Mouse (Mus musculus) thymus, postnatal 36 days (tissue): Measurements from ENCODE around the gene Helz2.
A peak's percentile ranks its signal among the peaks of the same experiment; 100 is the strongest.

ENCODE experiments used
- DNase-seq, 2 experiments: peaks; one replicate each; pipeline ENCODE4 v3.0.0; 2022; ENCODE audit warnings: mixed read lengths in 2 of 2

Gene Helz2

GRCm38 (mm10) chr2:181238091-181238610 is 3.7 kb downstream of the Helz2 start:
- DNase-seq, result peak in 1 of 2 experiments; percentile 7

DNA sequence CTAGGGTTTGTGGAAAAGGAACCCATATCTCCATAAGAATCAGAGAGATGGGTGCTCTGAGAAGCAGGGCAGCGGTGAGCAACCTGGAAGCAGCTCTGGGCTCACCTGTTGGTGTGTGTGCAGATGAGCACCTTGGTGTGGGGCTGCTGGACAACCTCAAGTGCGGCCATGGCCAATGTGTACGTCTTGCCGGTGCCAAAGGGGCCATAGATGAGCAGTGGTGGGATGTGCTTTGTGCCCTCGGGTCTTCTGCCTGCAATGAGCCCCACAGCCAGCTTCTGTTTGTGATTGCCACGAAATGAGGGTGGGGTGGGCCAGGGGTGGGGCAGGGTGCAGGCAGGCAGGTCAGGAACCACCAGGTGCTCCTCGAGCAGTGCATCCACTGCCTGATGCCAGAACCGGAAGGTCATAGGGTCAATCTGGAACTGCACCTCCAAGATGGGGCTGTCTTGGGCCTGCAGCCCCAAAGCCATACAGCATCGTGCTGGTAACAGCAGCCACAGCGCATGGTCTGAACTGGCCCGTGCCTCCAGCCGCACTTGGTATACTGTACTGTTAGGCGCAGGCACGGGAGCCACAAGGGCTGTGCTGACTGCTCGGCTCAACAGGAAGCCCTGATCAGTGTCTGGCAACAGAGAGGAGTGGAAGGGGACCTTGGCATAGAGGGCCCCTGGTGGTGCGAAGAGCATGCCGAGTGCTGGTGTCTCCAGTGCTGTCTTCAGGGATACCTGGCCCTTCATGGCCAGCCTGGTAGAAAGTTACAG is 4.4 kb downstream of the Helz2 start:
- DNase-seq, result no peak

DNA sequence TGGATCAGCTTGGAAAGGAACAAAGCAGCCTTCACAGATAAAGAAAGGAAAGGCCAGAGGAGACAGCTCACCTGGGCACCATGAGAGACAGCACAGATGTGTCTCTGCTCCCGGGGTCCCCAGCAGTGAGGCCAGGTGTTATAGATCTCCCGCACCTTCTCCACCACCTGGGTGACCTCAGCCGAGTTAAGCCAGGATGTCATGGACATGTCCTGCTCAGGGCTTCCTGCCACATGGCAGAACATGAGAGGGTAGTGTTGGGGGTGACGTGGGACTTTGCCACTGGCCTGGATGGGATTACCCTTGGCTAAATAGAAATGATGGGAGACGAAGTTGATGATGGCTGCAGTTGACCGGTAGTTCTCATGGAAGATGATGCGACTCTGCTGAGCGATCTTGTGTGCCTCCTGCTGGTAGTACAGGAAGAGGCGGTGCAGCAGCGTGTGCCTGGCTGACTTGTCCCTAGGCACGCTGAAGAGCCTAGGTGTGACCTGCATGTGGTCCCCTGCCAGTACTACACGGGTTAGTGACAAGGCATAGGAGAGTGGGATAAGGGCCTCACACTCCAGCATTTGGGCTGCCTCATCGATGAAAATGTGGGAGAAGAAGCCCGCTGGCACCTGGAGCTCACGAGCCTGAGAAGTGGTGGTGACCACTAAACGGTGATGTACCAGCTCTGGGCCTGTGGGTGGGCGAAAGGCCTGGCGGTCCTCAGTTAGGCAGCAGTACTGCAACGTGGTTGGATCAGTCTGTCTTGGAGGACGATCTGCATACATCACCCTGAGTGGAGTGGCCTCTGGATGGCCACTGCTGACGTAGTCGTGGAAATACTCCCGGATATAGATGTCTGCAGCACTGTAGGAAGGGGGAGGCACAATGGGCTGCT is 5.9 kb downstream of the Helz2 start:
- peak in 1 of 2 experiments; percentile 6 for DNase-seq

- DNase-seq, result no peak
Observed at GRCm38 (mm10) chr2:181234680-181235079, 7.1 kb downstream of the Helz2 start.

DNA sequence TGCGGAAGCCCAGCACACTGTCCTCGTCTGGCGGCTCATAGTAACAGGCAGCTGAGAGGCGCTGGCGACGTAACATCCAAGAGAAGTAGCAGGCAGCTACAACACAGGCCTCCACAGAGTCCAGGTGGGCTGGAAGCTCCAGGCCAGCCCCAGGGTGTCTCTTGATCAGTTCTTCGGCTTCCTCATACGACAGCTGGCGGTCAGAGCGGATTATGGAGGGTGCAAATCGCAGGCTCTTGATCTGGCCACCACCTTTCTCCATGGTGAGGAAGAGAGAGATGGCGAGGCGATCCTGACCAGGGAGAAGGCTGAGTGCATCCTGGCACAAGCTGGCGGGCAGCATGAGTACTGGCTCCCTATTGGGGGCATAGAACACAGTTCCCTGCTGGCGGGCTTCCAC is 8.4 kb downstream of the Helz2 start:
- no peak for DNase-seq

- DNase-seq, result no peak
Observed at GRCm38 (mm10) chr2:181231171-181231570, 10.7 kb downstream of the Helz2 start.

- no peak for DNase-seq
Observed at GRCm38 (mm10) chr2:181228335-181228734, 13.5 kb downstream of the Helz2 start.

DNA sequence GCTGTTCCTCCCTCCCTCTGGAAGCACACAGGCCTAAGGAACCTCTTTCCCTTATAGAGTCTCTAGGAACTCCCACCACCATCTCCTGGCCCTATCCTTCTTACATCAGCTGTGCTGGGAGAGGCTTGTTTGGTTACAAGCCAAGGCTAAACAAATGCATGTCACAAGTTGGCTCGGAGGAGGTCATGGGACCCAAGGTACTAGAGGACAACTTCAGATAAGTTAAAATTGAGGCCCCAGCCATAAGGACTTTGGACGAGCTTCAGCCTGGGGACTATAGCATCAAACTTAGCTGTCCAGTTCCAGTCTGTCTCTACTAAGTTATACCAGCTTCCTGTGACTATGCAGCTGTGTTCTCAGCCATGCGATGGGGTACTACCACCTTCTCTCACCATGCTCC is 14.7 kb downstream of the Helz2 start:
- no peak for DNase-seq

GRCm38 (mm10) chr2:181224994-181225393 is 16.8 kb downstream of the Helz2 start:
- no peak for DNase-seq

DNA sequence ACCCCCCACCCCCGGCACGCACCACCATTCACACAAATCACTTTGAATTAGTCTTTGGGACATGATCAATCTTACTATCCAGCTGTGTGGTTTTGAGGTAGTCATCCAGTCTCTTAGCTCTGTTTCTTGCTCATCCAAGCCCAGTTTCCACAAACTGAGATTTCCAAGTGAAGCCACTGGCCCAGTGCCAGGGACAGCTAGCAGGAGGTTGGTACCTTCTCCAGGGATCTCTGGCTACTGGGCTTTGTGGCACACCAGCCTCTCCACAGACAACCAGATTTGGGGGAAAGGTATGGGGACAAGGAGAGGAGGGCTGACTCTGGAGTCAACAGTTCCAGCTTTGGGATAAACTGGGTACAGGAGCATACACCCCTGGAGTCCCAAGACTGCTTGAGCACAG is 21.5 kb downstream of the Helz2 start:
- DNase-seq, result no peak

GRCm38 (mm10) chr2:181219538-181220216 is 22.1 kb downstream of the Helz2 start, which contains the start of gene Fndc11:
Fndc11 (plus strand) TSS chr2:181220013.
- DNase-seq, result peak; percentile 88 to 96

GRCm38 (mm10) chr2:181218881-181219485 is 22.8 kb downstream of the Helz2 start:
- DNase-seq, result no peak

DNA sequence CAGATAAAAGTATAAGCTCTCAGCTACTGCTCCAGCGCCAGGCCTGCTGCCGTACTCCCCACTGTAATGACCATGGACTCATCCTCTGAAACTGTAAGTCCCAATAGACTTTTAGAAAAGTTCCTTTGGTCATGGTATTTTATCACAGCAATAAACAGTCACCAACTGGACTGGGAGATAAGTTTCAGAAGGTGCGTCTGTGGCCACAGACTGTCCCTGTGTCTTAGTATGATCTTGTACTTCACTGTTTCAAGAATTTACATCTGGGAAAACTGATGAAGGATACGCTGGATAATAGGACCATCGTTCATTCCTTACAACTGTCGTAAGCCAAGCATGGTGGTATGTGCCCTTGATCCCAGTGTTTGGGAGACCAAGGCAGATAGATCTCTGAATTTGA is 25.8 kb downstream of the Helz2 start:
- DNase-seq, result no peak

DNA sequence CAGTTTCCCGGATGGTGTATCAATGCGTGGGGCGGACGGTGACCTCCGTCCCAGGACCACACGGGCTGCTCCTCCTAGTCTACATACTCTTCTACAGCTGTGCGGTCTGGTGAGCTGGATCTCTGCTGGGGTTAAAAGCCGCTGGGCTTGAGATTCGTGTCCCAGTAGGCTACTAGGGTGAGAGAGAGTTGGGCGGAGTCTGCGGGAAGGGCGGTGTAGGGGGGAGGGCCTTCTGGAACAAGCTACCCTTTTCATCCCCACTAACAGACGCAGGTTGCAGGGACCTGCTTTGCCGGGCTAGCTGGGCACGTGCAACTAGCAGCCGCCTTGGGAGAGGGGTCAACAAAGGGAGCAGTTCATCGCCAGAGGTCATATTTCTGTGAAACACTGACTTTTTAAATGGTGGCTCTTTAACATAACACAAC is 28.8 kb downstream of the Helz2 start, which contains the start of gene Srms:
Gene Srms (minus strand): TSS at position 165 of the 425 bp plus-strand sequence.
- peak; percentile 38 to 46 for DNase-seq

GRCm38 (mm10) chr2:181212389-181213020 is 29.3 kb downstream of the Helz2 start:
- no peak for DNase-seq

GRCm38 (mm10) chr2:181206118-181206517 is 35.7 kb downstream of the Helz2 start:
- DNase-seq, result no peak

DNA sequence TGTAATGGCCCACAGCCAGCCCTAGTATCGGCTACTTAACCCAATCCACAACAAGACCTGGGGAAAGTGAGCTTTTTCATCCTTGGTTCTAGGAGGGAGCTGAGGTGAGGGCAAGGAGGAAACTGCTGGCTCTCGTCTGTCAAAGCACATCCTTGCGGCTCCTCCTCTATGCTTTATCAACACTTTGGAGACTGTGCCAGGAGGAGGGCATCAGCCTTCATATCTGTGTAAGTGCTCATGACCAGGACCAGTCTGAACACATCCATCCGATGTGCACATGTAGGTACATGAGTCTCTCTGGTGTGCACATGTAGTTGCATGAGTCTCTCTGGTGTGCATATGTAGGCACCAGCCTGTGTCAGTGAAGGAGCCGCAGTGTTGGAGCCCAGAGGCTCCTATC is 36.1 kb downstream of the Helz2 start:
- DNase-seq, result no peak

DNA sequence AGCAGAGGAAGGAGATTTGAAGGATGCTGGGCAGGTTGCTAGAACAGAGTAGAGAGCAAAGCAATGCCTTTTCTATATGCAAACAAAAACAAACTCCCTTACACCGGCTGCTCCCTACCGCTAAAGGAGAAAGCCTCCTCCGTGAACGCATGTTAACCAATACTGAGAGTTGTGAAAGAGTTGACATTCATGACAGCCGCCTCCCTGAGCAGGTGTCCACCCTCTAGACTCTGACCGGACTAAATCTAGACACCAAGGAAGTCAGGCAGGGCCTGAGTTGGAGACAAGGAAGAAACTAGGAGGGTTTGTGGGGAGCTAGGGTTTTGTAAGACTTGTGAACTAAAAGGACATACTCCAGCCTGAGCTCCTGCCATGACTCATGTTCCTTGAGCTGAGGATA is 38.9 kb downstream of the Helz2 start:
- no peak for DNase-seq

DNA sequence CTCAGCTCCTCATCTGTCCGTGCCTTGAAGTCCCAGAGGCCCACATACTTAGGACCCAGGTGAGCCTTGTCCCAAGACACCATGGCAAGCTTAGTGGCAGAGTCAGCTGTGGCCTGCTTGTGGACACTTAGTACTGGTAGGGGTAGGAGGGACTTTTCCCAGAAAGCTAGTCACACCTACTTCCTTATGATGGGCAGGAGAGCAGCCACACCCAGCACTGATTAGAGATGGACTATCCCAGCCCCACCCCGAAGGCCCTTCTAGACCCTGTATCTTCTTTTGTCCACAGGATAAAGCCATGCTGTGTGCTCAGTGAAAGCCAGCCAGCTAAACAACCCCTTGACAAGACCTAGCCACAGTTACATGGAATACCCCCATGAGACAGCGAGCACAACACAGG is 39.4 kb downstream of the Helz2 start, which contains the start of gene Ptk6:
Gene Ptk6 (minus strand): TSS at position 368 of the 400 bp plus-strand sequence.
- no peak for DNase-seq

- no peak for DNase-seq
Observed at GRCm38 (mm10) chr2:181201606-181202005, 40.2 kb downstream of the Helz2 start.

GRCm38 (mm10) chr2:181196628-181197300 is 45.1 kb downstream of the Helz2 start:
- no peak for DNase-seq
